Mouse (Mus musculus) lung, postnatal 0 days (tissue): Measurements from ENCODE around the gene Nppb.

Experiments
- CTCF ChIP-seq: IDR thresholded peaks from 2 replicates; pipeline ENCODE4 v1.5.1; 2016; ENCODE audit warnings: antibody characterized with exemption, mild to moderate bottlenecking
- EP300 ChIP-seq: IDR thresholded peaks from 2 replicates; pipeline ENCODE4 v1.6.1; 2016; ENCODE audit warnings: antibody characterized with exemption, mild to moderate bottlenecking, control low read depth

DNA sequence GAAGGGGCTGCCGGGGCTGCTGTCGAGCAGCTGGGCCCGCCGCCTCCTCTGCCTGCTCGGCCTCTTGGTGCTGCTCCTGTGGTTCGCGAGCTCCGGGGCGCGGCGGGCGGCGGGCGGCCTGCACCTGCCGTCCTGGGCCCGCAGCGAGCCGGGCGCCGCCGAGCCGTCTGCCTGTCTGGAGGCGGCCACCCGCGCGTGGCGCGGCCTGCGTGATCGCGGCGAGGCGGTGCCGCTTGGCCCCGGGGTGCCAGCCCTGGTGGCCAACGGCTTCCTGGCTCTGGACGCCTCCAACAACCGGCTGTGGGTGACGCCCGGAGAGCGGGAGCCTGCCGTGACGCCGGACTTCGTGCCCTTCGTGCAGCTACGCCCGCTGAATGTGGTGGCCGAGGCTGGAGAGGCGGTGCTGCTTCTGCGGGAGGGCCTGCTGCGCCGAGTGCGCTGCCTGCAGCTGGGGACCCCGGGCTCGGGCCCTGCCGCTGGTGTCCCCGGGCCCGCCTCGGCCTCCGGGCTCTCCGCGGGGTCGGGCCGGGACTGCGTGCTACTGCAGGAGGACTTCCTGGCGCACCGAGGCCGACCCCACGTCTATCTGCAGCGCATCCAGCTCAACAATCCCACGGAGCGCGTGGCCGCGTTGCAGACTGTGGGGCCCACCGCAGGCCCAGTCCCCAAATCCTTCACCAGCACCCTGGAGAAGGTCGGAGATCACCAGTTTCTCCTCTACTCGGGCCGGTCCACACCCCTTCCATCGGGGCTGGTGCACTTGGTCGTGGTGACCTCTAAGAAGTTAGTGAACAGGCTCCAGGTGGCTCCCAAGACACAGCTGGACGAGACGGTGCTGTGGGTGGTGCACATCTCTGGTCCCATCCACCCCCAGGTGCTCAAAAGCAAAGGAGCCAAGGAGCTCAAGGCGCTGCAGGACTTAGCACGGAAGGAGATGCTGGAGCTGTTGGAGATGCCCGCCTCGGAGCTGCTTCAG lies 44.3 kb upstream of the Nppb start:
- TF ChIP-seq CTCF (no peak), EP300 (no peak)
